Mouse (Mus musculus) lung, postnatal 0 days (tissue): ENCODE results near the gene Ifi203.
"Not testable (repeated sequence)": the region's sequence is repeated elsewhere in the genome, so short reads cannot be mapped to it uniquely, and the experiment has no call there.

ENCODE experiments used
- CTCF ChIP-seq: IDR thresholded peaks from 2 replicates; pipeline ENCODE4 v1.5.1; 2016; ENCODE audit warnings: antibody characterized with exemption, mild to moderate bottlenecking
- EP300 ChIP-seq: IDR thresholded peaks from 2 replicates; pipeline ENCODE4 v1.6.1; 2016; ENCODE audit warnings: antibody characterized with exemption, mild to moderate bottlenecking, control low read depth

DNA sequence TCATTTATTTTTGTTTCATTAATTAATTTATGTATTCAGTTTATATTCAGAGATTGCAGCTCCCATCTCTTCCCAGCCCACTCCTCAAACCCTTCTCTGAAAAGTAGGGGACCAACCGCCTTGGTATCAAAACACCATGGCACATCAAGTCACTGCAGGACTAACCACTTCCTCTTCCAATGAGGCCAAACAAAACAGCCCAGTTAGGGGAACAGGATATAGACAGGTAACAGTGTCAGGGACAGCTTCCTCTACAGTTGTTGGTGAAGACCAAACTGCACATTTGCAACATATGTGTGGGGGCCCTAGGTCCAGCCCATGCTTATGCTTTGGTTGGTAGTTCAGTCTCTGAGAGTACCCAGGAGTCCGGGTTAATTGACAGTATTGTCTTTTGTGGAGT lies 6.6 kb upstream of the Ifi203 start:
- not testable (repeated sequence) for TF ChIP-seq CTCF, EP300
